Mouse (Mus musculus): Measurements from ENCODE around the gene Psmb7. TPM values are rescaled to one million over a fixed set of nuclear protein-coding genes. Genes with fewer than 3 reads are reported as not detected.
A peak's percentile ranks its signal among the peaks of the same experiment; 100 is the strongest.

The Psmb7 gene
- total RNA-seq, 2 experiments from 2014 or later, result 281 to 289 TPM

DNA sequence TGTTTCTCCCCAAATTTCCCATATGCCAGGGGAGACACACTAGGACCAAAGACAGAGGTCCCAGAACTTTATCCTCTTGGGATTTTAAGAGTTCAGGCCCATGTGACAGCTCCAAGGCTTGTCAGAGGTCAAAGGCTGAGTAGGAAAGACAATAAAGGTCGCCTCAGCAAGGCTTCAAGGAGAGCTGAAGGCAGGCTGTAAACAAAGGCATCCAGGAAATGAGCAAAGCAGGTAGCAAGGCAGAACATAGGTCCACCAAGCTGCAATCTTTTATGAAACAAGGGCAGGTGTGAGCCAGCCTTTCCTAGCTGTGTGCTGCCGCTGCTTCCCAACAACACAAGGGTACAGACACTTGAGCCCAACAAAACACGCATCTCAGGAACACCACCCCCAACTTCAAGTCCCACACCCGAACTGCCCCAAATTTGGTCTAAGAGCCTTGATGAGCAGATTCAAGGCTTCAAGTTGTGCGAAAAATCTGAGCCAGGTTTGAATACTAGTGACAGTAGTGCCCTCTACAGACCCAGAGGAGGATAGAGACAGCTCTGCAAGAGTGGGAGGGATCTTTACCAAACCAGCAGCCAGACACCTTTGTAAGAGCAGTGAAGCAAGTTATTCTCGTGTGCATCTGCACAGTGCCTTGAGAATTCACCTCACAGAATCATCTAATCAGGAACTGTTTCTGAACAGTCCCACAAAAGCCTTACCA, 52.0 kb downstream of the Psmb7 start:
- no peak for DNase-seq

DNA sequence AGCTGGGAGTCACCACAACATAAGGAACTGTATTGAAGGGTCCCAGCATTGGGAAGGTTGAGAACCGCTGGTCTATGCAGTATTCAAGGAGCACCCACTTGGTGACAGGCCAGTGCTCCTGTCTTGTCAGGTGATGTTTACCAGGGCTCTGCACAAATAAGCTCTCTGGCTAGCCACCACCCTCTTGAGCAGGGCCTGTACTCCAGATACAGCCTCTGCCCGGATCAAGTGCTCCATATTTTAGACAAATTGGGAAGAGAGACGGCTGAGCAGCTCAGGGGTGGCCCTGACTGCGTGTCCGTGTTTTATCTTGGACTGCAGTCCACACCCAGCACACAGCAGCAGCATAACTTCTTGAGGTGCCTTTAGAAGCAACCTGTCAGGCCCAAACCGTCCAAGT, 57.2 kb downstream of the Psmb7 start:
- no peak for DNase-seq

DNA sequence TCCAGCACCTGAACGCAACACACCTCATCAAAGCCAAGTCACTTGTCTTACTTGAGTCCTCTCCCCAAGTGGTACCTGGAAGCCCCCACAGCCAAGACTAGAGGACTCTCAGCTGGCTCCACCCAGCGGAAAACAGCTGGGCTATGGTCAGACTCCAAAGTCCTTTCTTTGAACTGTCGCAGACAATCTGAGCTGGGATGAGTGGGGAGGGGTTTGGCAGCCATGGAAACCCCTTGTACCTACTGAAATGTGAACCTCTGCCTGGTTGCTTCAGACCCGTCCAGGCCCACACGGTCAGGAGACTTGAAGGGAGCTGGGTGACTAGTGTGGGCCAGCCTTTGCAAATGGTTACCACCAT, 58.5 kb downstream of the Psmb7 start:
- DNase-seq, result no peak

DNA sequence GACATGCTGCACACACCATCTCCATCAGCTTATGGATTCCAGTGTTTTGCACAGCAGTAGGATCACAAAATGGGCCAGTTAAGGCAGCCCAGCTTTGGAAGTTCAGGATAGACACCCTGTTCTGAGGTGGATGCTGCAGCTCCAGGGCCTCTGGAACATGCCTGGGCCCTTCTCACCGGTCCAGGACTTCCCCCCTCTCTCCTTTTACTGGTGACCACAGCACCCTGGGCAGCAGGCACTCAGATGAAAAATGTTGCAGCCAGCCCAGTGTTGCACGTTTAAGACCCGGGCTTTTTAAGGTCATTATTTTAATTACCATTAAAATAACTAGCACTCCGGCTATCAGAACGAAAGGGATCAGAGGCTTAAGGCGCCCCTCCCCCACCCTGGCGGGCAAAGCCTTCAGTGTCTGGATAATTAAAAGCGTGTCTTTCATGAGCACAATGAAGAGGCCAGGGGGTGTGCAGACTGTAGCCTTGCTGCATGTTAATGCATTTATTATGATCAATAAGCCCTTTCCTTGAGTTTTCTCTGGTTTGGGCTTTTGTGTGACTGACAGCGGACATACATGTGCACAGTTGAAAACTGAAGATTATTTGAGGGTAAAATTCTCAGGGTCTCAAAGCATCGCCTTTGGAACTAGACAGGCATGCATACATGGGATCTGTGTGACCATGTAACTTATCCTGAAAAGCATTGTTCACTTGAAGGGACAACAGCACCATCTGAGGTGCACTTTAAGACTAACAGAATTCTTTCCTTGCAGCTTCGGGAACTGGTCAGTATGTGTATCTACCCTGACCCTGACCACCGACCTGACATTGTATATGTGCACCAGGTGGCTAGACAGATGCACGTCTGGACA, 59.1 kb downstream of the Psmb7 start:
- no peak for DNase-seq

DNA sequence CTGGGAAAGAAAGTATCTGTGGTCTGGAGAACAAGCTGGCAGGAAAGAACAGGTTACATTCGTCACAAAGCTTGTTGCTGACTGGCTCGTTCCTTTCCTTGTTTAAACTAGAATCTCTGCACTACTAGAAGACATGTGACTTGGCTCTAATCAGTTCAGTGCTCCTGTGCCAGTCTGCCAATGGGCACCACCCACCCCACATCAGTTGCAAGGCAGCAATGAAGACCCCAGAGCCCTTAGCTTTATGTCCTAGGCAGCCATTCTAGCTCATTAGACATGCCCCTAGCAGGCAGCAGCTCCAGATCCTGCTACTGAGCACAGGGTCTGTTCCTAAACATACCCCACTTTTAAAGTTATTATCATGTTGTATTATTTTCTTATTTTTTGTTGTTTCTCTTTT, 59.9 kb downstream of the Psmb7 start:
- no peak for DNase-seq

DNA sequence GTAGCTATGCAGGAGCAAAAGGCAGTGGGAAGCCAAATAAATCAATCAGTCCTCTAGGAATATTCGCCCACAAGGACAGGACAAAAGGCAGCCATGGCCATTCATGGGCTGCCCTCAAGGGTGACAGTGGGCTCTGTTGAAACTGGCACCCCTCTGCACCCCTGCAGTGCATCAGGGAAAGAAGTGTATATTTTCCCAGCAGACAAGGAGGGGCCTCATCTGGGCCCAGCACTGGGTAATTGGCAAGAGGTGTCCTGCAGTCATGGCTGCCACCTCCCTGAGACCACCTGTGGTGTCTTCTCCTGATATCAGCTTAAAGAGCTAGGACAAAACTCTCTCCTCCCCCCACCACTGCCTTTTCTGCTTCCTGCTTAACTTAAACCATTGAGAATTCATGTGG, 64.4 kb downstream of the Psmb7 start:
- DNase-seq, result no peak

DNA sequence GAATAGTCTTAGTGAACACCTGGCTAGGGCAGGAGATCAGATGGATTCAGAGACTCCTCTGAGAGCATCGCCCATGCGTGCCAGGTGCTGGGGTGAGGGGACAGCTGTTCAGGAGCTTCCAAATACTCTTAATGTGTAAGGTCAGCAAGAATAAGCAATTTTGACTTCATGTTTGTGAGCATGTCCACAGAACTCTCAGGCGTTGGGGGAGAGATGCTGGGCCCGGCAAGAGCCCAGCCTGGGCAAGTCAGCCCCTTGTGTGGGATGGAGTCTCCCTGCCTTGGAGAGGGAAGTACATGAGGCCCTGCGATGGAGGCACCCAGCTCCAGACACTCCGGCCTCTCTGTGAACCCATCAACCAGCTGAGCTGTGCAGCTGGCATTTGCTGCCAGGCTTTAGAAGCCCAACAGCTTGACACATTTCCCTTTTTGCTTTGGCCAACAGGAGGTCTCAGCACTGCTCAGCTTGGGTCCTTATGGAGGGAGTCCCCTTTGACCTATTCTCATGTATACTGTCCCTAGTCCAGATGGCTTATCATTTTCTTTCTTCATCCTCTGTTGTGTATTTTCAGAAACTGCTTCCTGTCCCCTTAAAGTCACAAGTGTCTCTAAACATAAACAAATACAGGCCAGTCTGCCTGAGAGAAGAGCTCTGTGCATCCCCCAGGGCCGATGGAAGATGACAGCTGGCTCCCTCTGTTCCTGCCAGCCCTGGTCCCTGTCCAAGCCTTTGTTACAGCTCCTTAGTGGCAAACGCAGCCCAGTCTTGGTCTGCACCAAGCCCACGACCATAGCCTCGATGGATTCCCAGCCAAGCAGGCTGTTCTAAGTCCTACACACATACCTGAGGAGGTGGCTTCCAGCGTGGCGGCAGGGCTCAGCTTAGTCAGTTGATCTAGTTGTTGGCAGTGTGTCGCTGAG, 65.0 kb downstream of the Psmb7 start:
- no peak for DNase-seq

DNA sequence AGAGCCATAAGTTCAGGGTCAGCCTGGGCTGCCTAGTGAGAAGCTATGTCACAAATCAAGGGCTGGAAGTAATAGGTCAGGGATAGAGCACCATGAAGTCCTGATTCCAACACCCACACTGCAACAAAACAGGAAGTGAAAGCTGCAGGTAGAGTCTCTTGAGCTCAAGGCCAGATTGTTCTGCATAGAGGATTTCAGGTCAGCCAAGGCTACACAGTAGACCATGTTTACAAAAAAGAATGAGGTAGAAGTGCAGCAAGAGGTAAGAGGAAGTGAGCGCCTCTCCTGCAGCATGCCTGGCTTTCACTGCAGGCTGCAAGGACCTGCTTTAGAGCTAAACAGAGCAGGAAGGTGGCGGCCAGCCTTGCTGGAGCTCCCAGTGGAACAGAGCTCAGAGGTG, 69.2 kb downstream of the Psmb7 start:
- DNase-seq, result no peak

DNA sequence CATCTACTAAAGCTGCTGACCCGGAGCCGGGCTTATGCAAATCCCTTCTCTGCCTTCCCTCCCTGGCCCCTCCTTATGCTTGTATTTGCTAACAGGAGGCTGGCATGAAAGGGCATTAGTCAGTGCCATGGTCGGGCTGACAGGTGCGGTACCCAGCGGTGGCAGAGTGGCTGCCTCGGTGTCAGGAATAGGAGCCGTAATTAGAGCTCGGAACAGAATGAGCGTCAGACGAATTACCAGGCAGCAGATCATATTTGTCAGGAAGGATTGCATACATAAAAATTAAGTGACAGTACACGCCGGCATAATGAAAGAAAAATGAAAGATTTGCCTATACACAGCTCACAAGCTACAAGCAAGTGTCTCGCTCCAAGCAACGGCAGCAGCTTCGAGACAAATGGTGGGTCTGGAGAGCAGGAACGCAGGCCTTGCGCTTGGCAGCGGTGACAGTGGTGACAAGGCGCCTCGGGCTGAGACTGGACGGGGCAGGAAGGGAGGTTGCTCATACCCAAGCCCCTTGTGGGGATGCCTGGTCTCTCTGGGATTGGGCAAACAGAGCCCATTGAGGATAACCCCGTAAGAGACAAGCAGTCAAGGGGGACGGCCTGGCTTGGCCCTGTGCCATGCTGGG, 71.8 kb downstream of the Psmb7 start:
- peak; percentile 76 for DNase-seq

DNA sequence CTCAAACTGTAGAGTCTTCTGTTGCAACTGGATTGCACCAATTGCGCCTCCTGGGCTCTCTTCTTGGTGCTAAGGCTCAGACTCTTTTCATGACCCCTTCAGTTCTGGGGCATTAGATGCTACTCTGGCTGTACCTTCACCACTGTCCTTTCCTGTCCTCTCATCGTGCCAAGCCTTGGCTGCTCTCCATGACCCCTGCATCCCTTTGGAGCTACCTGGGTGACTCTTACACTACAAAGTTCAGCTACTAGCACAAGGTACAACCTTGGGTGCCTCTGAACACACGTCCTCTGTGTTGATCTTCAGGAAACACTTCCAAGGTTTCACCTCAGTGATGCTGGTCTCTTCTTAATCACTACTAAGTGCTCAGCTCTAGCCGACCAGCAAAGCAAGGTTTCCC, 81.3 kb downstream of the Psmb7 start:
- DNase-seq, result no peak

DNA sequence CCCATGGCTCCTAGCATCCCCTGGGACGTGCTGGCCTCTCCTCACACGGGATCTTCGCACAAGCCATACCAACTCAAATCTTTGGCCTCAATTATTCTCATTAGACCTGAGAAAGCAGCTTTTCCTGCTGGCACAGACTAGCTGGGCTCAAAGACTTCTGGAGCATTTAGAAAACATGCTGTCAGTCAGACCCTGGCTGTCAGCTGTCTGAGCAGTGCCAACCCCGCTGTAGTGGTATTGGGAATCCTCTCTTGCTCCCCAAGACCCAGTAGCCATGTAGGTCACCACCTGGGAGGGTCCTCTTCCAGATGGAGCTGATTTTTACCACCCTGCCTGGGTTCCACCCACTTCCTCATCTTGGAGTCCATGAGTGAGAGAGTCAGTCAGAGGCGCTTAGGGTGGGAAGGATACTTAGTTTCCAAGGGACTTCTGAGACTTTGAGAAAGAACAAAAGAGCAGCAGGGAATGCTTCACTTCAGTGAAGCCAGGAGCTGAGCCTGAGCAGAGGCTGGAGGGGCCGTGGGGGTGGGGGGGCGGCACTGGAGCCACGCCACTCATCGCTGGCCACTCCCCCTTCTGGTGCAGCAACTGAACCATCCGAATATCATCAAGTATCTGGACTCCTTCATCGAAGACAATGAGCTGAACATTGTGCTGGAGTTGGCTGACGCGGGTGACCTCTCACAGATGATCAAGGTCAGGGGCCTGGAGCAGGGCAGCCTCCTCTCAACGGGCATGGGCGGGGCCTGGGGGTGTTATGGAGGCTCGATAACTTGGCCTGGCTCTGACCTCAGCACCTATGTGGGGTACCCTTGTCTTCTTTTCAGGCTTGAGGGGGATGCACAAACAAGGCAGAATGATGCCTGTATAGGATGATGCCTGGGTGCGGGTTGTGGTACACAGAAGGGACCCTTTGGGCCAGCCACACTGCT, 83.3 kb downstream of the Psmb7 start:
- DNase-seq, result no peak

DNA sequence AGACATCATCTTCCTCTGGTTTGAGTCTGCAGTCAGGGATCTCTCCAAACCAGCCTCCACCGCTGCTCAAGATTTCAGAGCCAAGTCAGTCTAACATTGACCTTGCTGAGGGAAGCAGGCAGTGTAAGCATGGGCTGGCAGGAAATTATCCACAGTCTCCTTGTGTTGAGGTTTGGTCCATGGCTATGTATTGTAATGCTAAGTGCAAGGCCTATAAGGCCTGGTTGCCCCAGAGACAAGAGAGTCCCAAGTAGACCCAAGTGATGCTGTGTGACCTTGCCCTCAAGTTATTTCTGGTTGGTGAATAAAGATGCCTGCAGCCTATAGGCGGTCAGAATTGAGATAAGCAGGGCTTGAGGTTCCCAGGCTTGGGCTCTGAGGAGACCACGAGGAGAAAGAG, 87.2 kb downstream of the Psmb7 start:
- no peak for DNase-seq

DNA sequence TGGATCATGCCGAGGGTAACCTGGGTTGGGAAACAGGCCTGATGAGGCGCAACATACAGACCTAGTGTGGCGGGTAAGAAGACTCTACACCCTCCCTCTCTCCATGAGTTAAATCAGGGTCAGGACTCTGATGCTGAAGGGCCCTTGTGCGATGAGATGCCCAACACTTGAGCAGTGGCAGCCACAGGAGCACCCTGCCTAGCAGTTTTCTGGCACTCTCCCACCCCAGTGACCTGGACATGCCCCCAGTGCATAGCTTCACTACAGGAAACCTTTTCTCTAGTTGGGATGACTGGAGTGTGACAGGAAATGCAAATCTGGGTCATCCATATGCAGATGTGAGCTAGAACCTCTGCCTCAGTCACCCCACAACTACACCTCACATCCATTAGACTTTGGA, 88.2 kb downstream of the Psmb7 start:
- no peak for DNase-seq

DNA sequence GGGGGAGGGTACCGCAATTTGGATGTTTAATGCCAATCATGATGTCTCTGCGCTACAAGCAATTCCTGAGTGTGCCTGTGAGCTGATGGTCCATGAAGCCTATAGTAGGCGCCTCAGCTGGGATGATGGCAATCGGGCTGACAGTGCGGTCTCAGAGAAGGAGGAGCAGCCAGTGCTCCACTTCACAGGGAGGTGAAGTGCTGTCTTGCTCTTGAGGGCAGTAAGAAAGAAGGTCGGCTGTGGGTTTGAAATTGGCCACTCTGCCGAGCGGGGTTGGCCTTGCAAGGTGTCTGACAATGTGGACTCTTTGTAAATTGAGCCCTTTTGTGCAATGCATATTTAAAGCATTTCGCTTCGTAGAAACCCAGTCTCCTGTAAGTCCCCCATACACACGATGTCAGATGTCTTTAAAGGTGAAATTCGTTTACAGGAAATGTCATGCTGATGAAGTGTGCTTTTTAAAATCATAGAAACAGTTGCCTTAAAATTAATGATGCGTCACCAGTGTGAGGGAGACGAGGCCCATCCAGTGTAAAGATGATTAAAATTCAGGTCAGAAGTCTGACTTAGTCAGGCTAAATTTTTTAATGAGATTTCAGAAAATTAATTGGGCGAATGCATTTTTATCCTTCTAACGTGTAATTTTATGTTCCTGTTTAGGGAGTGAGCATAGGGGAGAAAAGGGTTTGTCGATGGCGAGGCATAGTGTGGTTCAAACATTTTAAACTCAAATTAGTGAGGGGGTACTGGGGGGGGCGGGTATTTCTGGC, 89.5 kb downstream of the Psmb7 start:
- no peak for DNase-seq

DNA sequence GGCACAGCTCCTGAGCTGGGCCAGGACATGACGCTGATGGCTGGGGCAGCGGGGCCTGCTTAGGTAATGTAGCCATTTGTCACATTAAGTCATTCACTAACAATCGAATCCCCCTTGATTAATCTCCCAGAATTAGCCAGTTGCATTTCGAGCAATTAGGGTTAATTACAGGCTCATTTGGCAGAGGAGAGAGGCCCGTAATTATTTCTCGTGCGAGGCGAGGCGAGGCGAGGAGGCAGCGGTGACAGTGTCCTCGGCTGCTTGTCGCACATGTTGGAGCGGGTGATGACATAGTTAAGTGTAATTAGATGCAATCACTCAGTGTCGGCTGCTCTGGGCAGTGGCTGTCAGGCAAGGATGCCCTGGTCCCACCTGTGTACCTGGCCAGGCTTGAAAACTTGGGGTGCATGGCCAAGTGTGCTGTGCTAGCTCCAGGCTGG, 91.9 kb downstream of the Psmb7 start:
- DNase-seq, result no peak

DNA sequence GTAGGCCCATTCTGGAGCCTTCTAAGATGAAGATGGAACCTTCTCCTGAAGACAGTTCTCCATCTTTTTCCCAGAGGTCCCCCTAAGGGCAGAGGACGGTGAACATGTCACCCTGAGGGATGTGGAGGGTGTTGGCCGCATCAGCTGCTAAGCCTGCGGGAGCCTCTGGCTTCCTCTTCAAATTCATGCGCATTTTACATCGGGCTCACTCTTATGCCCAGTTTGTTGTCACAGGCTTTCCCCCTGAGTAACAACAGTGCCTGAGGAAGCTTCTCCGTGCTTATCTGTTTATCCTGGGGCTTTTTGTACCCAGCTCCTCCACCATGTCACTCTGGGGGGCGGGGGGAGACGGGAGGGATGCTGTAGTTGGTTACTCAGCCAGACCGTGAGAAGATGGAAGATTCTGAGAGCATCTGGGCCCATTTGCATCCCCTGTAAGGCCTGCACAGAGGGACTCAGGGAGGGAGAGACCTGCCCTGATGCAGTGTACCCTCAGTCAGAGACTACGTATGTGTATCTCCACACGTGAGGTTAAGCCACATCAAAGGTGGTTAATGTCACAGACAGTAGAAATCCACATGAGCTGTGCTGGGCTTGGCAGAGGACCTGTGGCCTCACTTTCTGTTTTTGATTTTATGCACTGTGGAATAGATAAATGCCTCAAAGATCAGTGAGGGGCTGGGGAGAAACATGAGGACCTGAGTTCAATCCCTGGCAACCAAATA, 95.9 kb downstream of the Psmb7 start:
- no peak for DNase-seq

DNA sequence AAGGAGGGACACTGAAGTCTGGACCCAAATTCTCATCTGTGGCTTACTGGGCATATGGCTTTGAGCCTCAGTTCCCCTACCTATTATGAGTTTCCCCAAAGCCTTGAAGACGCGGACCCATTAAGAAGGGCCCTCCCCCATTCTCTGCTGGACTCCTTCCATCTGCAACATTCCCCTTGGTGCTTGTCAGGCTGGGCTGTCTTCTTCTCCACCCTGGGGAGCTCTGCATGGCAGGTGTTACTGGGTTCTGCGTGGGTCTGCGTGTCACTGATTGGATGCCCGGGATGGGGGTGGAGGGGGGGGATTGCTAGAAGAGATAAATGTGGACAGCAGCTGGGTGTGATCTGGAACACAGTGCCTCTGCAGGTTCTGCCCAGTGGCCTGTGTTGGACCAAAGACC, 97.1 kb downstream of the Psmb7 start:
- no peak for DNase-seq

DNA sequence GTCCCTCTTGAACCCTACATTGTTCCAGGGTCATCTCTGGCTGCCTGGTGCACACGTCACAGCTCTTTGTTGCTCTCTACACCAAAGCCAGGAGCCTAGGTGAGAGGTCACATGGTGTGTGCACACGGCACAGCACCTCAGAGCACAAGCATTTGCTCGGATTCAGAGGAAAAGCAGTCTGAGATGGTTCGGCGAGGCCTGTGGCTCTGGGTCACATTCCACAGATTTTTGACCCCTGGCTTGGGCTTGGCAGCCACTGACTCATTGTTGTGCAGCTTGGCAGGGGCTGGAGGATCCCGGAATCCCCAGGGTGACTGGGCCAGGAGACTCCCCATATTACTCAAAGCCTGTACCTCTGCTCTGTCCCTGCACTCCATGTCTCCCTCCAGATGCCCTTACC, 97.7 kb downstream of the Psmb7 start:
- peak; percentile 66 for DNase-seq

DNA sequence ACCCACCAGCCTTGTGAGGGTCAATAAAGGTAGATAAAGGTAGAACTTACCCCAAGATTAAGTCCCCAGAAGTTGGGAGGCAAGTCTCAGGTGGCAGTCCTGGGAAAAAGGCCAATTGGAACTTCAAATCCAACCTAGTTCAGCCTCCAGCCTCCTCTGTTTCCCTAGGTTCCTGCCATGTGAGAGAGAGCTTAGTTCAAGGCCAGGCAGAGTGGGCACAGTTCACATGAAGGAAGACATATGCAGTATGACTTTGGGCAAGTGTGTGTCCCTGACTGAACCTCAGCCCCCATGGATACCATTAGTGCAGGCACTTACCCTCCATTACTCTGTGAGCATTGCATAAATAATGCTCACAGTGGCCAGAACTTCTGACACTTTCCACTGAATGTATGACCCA, 98.2 kb downstream of the Psmb7 start:
- DNase-seq, result no peak

DNA sequence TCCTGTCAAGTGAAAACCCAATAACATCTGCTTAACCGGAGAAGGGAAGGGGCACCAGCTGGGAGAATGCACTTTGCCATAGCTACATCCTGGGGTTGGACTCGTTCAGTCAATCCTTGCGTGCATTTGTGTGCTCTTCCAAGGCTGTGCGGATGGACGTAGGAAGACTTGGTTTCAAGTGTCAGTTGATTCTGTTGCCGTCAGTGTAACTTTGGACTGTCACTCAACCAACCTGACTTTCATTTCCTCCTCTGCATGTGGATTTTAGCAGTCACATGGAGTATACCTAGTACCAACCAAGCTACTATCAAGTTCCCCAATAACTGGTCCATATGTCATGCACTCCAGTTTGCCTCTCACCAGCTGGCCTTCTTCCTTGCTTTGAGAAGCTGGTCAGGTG, 98.9 kb downstream of the Psmb7 start:
- DNase-seq, result no peak

Measured in gastrocnemius, postnatal 25 days (tissue).